Mouse (Mus musculus) liver, embryonic 11.5 days (tissue): ENCODE measurements around the gene Mapk1. TPM values are rescaled to one million over a fixed set of nuclear protein-coding genes. Genes with fewer than 3 reads are reported as not detected.

Experiments
- ATAC-seq: fragments of 200-750 bp; cut with Nextera tagmentation; replicated peaks from 2 replicates; pipeline ENCODE4 v1.8.0; 2017; ENCODE audit warnings: moderate number of reproducible peaks, mild to moderate bottlenecking, moderate TSS enrichment, moderate library complexity; ENCODE audit not compliant: low FRiP score
- DNase-seq: peaks from one replicate; pipeline ENCODE4 v3.0.0-alpha.2; 2017; ENCODE audit warnings: low spot score
- H3K27ac ChIP-seq: fragments of 300-500 bp; sonication (generic); 2 replicates; pipeline ENCODE4 v1.5.1; 2014; ENCODE audit warnings: mild to moderate bottlenecking, low read depth, low read length, control low read depth
- H3K27me3 ChIP-seq: fragments of 300-500 bp; sonication (generic); replicated peaks from 2 replicates; pipeline ENCODE4 v1.6.1; 2014; ENCODE audit warnings: low read length, mixed read lengths; ENCODE audit not compliant: control insufficient read depth, insufficient read depth
- H3K36me3 ChIP-seq: fragments of 300-500 bp; sonication (generic); 2 replicates; pipeline ENCODE4 v1.6.1; 2014; ENCODE audit warnings: mild to moderate bottlenecking, low read length, moderate library complexity, mixed read lengths; ENCODE audit not compliant: control insufficient read depth, insufficient read depth
- H3K4me1 ChIP-seq: fragments of 300-500 bp; sonication (generic); replicated peaks from 2 replicates; pipeline ENCODE4 v1.6.1; 2014; ENCODE audit warnings: low read length, mixed read lengths; ENCODE audit not compliant: control insufficient read depth, insufficient read depth
- H3K4me2 ChIP-seq: fragments of 300-500 bp; sonication (generic); 2 replicates; pipeline ENCODE4 v1.6.1; 2014; ENCODE audit warnings: mild to moderate bottlenecking, control low read depth, moderate library complexity
- H3K4me3 ChIP-seq: fragments of 300-500 bp; sonication (generic); 2 replicates; pipeline ENCODE4 v1.5.1; 2014; ENCODE audit warnings: low read depth, low read length, control low read depth
- H3K9ac ChIP-seq: fragments of 300-500 bp; sonication (generic); 2 replicates; pipeline ENCODE4 v1.6.1; 2014; ENCODE audit warnings: low read depth, low read length, control low read depth
- H3K9me3 ChIP-seq: fragments of 300-500 bp; sonication (generic); 2 replicates; pipeline ENCODE4 v1.6.1; 2016; ENCODE audit warnings: low read length, inconsistent platforms, mixed read lengths; ENCODE audit not compliant: control insufficient read depth
- whole genome bisulfite sequencing: fragments of 180-500 bp; shearing (Covaris S2); extraction: QIAGEN DNeasy Blood & Tissue Kit; methylation state at CpG from one replicate; pipeline ENCODE4 v1.1.7; 2014; 5-methylcytosine and 5-hydroxymethylcytosine counted together
- polyA plus RNA-seq: library from polyadenylated mRNA; unstranded; fragments of >200 nt; fragmentation: Nextera tagmentation; extraction: Ambion mirVana; gene quantifications from 2 replicates; pipeline ENCODE4 v1.2.1, GENCODE M21; 2014

The Mapk1 gene
- polyA plus RNA-seq, 1 experiment from 2014 or later, result 177 TPM

- H3K9me3 ChIP-seq, result no peaks in the 10 kb centered on the region
- DNase-seq (no peak), ATAC-seq (no peak)
- WGBS, result 79% methylated on average over 3 of the region's 3 CpGs
- H3K27ac ChIP-seq, result no peak overlapping the region
- H3K27me3 ChIP-seq, result no peaks in the 10 kb centered on the region
- no peak overlapping the region for H3K4me2 ChIP-seq
- no peak overlapping the region for H3K4me3 ChIP-seq
- no peaks in the 10 kb centered on the region; the same call in 1 of the 2 replicates for H3K36me3 ChIP-seq
- H3K4me1 ChIP-seq, result peaks cover 3% of the 10 kb centered on the region; the same call in 1 of the 2 replicates
- H3K9ac ChIP-seq, result no peak overlapping the region
Observed at GRCm38 (mm10) chr16:17001109-17001508, 17.9 kb downstream of the Mapk1 start.

- no peak overlapping the region for H3K4me3 ChIP-seq
- 64% methylated on average over 1 of the region's 1 CpGs for WGBS
- H3K36me3 ChIP-seq, result no peaks in the 10 kb centered on the region
- no peaks in the 10 kb centered on the region for H3K9me3 ChIP-seq
- H3K9ac ChIP-seq, result no peak overlapping the region
- no peak overlapping the region for H3K27ac ChIP-seq
- no peak for DNase-seq
- no peaks in the 10 kb centered on the region for H3K27me3 ChIP-seq
- ATAC-seq, result no peak
- H3K4me2 ChIP-seq, result no peak overlapping the region
- H3K4me1 ChIP-seq, result no peaks in the 10 kb centered on the region; the same call in none of the 2 replicates
Observed at GRCm38 (mm10) chr16:17007070-17007469, 23.9 kb downstream of the Mapk1 start.

GRCm38 (mm10) chr16:17010036-17010435, 26.9 kb downstream of the Mapk1 start:
- DNase-seq (no peak), ATAC-seq (no peak)
- no peaks in the 10 kb centered on the region for H3K36me3 ChIP-seq
- no peak overlapping the region for H3K27ac ChIP-seq
- H3K4me2 ChIP-seq, result no peak overlapping the region
- no peak overlapping the region for H3K4me3 ChIP-seq
- H3K9ac ChIP-seq, result no peak overlapping the region
- H3K27me3 ChIP-seq, result no peaks in the 10 kb centered on the region
- 93% methylated on average over 7 of the region's 7 CpGs for WGBS
- H3K9me3 ChIP-seq, result no peaks in the 10 kb centered on the region
- no peaks in the 10 kb centered on the region; the same call in 1 of the 2 replicates for H3K4me1 ChIP-seq

GRCm38 (mm10) chr16:17012583-17012982, 29.4 kb downstream of the Mapk1 start:
- WGBS, result 78% methylated on average over 1 of the region's 1 CpGs
- no peak overlapping the region for H3K27ac ChIP-seq
- H3K9me3 ChIP-seq, result no peaks in the 10 kb centered on the region
- no peaks in the 10 kb centered on the region; the same call in 1 of the 2 replicates for H3K4me1 ChIP-seq
- no peak overlapping the region for H3K9ac ChIP-seq
- H3K4me3 ChIP-seq, result no peak overlapping the region
- H3K27me3 ChIP-seq, result no peaks in the 10 kb centered on the region
- no peak overlapping the region for H3K4me2 ChIP-seq
- no peak for DNase-seq
- ATAC-seq, result no peak
- no peaks in the 10 kb centered on the region for H3K36me3 ChIP-seq

GRCm38 (mm10) chr16:17015111-17015852, 32.1 kb downstream of the Mapk1 start:
- DNase-seq, result no peak
- Histone ChIP-seq H3K9ac (no peak overlapping the region), H3K9me3 (no peaks in the 10 kb centered on the region), H3K36me3 (peaks cover 5% of the 10 kb centered on the region), H3K4me3 (no peak overlapping the region), H3K4me1 (no peaks in the 10 kb centered on the region; the same call in 1 of the 2 replicates), H3K27me3 (no peaks in the 10 kb centered on the region), H3K4me2 (no peak overlapping the region), H3K27ac (no peak overlapping the region)
- ATAC-seq, result no peak
- WGBS, result 78% methylated on average over 4 of the region's 4 CpGs

- no peak overlapping the region for H3K9ac ChIP-seq
- H3K4me2 ChIP-seq, result no peak overlapping the region
- H3K27ac ChIP-seq, result no peak overlapping the region
- H3K4me1 ChIP-seq, result no peaks in the 10 kb centered on the region; the same call in 1 of the 2 replicates
- no peak overlapping the region for H3K4me3 ChIP-seq
- ATAC-seq (no peak), DNase-seq (no peak)
- no peaks in the 10 kb centered on the region for H3K9me3 ChIP-seq
- no peaks in the 10 kb centered on the region for H3K27me3 ChIP-seq
- peaks cover 7% of the 10 kb centered on the region for H3K36me3 ChIP-seq
- 89% methylated on average over 3 of the region's 3 CpGs for WGBS
Observed at GRCm38 (mm10) chr16:17015853-17016230, 32.7 kb downstream of the Mapk1 start.

- Histone ChIP-seq H3K9me3 (no peaks in the 10 kb centered on the region), H3K36me3 (peaks cover 11% of the 10 kb centered on the region), H3K27ac (no peak overlapping the region), H3K4me3 (no peak overlapping the region), H3K4me1 (no peaks in the 10 kb centered on the region), H3K4me2 (no peak overlapping the region), H3K9ac (no peak overlapping the region), H3K27me3 (no peaks in the 10 kb centered on the region)
- no peak for ATAC-seq
- WGBS, result 81% methylated on average over 6 of the region's 6 CpGs
- DNase-seq, result no peak
Observed at GRCm38 (mm10) chr16:17018071-17018470, 34.9 kb downstream of the Mapk1 start.

- no peaks in the 10 kb centered on the region for H3K4me1 ChIP-seq
- DNase-seq, result no peak
- no peak overlapping the region for H3K4me2 ChIP-seq
- no peak for ATAC-seq
- WGBS, result 95% methylated on average over 3 of the region's 3 CpGs
- no peak overlapping the region for H3K27ac ChIP-seq
- no peak overlapping the region for H3K4me3 ChIP-seq
- no peaks in the 10 kb centered on the region for H3K27me3 ChIP-seq
- peaks cover 34% of the 10 kb centered on the region for H3K36me3 ChIP-seq
- H3K9me3 ChIP-seq, result no peaks in the 10 kb centered on the region
- no peak overlapping the region for H3K9ac ChIP-seq
Observed at GRCm38 (mm10) chr16:17024469-17025148, 41.4 kb downstream of the Mapk1 start.
